Comparison of ENCODE assay signal across 8 mouse cellular contexts in genomic region chrX:11494246-11494630, GRCm38 (mm10).
DNase-seq lines count a peak whose midpoint lies in the region; ATAC-seq and TF ChIP-seq lines count a peak whose summit lies in the region.

No protein-coding gene starts in this region.

- no peak overlapping the region; the same call in 1 of the 2 replicates for H3K4me3 ChIP-seq in forebrain, embryonic 15.5 days
- H3K4me3 ChIP-seq in intestine, postnatal 0 days (ENCODE audit: low read depth, low read length), result no peak overlapping the region
- no peak overlapping the region for H3K4me3 ChIP-seq in lung, postnatal 0 days (ENCODE audit: low read depth, low read length)
- peak overlapping the region; percentile 19 for H3K4me3 ChIP-seq in stomach, embryonic 16.5 days (replicated peaks; ENCODE audit: low read length)

- no peaks in the 10 kb centered on the region for H3K27me3 ChIP-seq in forebrain, embryonic 15.5 days
- H3K27me3 ChIP-seq in intestine, postnatal 0 days (replicated peaks; ENCODE audit: control insufficient read depth, insufficient read depth, low read length), result peaks cover 11% of the 10 kb centered on the region; the same call in 1 of the 2 replicates
- no peaks in the 10 kb centered on the region for H3K27me3 ChIP-seq in lung, postnatal 0 days (replicated peaks; ENCODE audit: insufficient read depth, low read length)
- H3K27me3 ChIP-seq in stomach, embryonic 16.5 days (ENCODE audit: control insufficient read depth, insufficient read depth, low read length), result peaks cover 6% of the 10 kb centered on the region; the same call in 1 of the 2 replicates

- no peak for TF ChIP-seq CTCF in intestine, postnatal 0 days (IDR thresholded peaks at IDR 0.05; ENCODE audit: low read depth)
- no peak for TF ChIP-seq CTCF in lung, postnatal 0 days (IDR thresholded peaks at IDR 0.05)

- peak overlapping the region; percentile 43; the same call in 1 of the 2 replicates for H3K9ac ChIP-seq in forebrain, embryonic 15.5 days (replicated peaks)
- H3K9ac ChIP-seq in intestine, postnatal 0 days (ENCODE audit: low read depth, low read length), result no peak overlapping the region
- no peak overlapping the region for H3K9ac ChIP-seq in lung, postnatal 0 days (replicated peaks; ENCODE audit: low read depth)
- peak overlapping the region; percentile 58; the same call in 1 of the 2 replicates for H3K9ac ChIP-seq in stomach, embryonic 16.5 days (ENCODE audit: low read length)

- peak; percentile 62 for ATAC-seq in forebrain, embryonic 15.5 days (replicated peaks)
- no peak for ATAC-seq in intestine, postnatal 0 days
- no peak for ATAC-seq in lung, postnatal 0 days
- ATAC-seq in stomach, embryonic 16.5 days (ENCODE audit: insufficient read depth, low FRiP score), result no peak

- peak; percentile 20 for DNase-seq in layer of hippocampus, adult 11-12 months (ENCODE audit: low spot score)
- no peak for DNase-seq in layer of hippocampus, postnatal 25 days (ENCODE audit: extremely low spot score in 1 of 2, low spot score in 1 of 2)
- peak; percentile 77 for DNase-seq in lung, postnatal 0 days (ENCODE audit: low spot score)
- DNase-seq in urinary bladder, postnatal 36 days (ENCODE audit: low spot score in 2 of 2), result no peak
- no peak for DNase-seq in frontal cortex, postnatal 14 days (ENCODE audit: low spot score in 2 of 2)

- peaks cover 52% of the 10 kb centered on the region for H3K4me1 ChIP-seq in forebrain, embryonic 15.5 days
- H3K4me1 ChIP-seq in intestine, postnatal 0 days (replicated peaks; ENCODE audit: control insufficient read depth, insufficient read depth, low read length), result no peaks in the 10 kb centered on the region
- no peaks in the 10 kb centered on the region for H3K4me1 ChIP-seq in lung, postnatal 0 days (ENCODE audit: insufficient read depth, low read depth, low read length)
- peaks cover 5% of the 10 kb centered on the region; the same call in 1 of the 2 replicates for H3K4me1 ChIP-seq in stomach, embryonic 16.5 days (ENCODE audit: control insufficient read depth, insufficient read depth, low read length)

- H3K36me3 ChIP-seq in forebrain, embryonic 15.5 days, result no peaks in the 10 kb centered on the region
- no peaks in the 10 kb centered on the region for H3K36me3 ChIP-seq in intestine, postnatal 0 days (ENCODE audit: control insufficient read depth, insufficient read depth)
- H3K36me3 ChIP-seq in lung, postnatal 0 days (ENCODE audit: insufficient read depth, low read length), result no peaks in the 10 kb centered on the region
- no peaks in the 10 kb centered on the region for H3K36me3 ChIP-seq in stomach, embryonic 16.5 days (ENCODE audit: control insufficient read depth, insufficient read depth, low read length)

- no peak for TF ChIP-seq EP300 in lung, postnatal 0 days (IDR thresholded peaks at IDR 0.05)

- H3K4me2 ChIP-seq in forebrain, embryonic 15.5 days (replicated peaks), result peak overlapping the region; percentile 42
- peak overlapping the region; percentile 40; the same call in 1 of the 2 replicates for H3K4me2 ChIP-seq in intestine, postnatal 0 days (replicated peaks; ENCODE audit: low read depth)
- peak overlapping the region; percentile 47 for H3K4me2 ChIP-seq in lung, postnatal 0 days (replicated peaks; ENCODE audit: low read depth, low read length)
- peak overlapping the region; percentile 53 for H3K4me2 ChIP-seq in stomach, embryonic 16.5 days (ENCODE audit: low read depth, low read length)

- H3K27ac ChIP-seq in forebrain, embryonic 15.5 days (replicated peaks), result peak overlapping the region; percentile 98
- no peak overlapping the region for H3K27ac ChIP-seq in intestine, postnatal 0 days (ENCODE audit: low read depth, low read length)
- no peak overlapping the region for H3K27ac ChIP-seq in lung, postnatal 0 days (ENCODE audit: low read length)
- H3K27ac ChIP-seq in stomach, embryonic 16.5 days (ENCODE audit: low read length), result peak overlapping the region; percentile 82

- H3K9me3 ChIP-seq in forebrain, embryonic 15.5 days, result no peaks in the 10 kb centered on the region
- no peaks in the 10 kb centered on the region for H3K9me3 ChIP-seq in intestine, postnatal 0 days (ENCODE audit: control insufficient read depth)
- H3K9me3 ChIP-seq in lung, postnatal 0 days (ENCODE audit: low read length), result no peaks in the 10 kb centered on the region
- H3K9me3 ChIP-seq in stomach, embryonic 16.5 days (replicated peaks; ENCODE audit: control insufficient read depth, low read length), result no peaks in the 10 kb centered on the region

- 15% methylated on average over 12 of the region's 12 CpGs for WGBS in forebrain, embryonic 15.5 days
- WGBS in intestine, postnatal 0 days, result 48% methylated on average over 12 of the region's 12 CpGs
- 27% methylated on average over 12 of the region's 12 CpGs for WGBS in lung, postnatal 0 days
- whole genome bisulfite sequencing in stomach, embryonic 16.5 days, result 29% methylated on average over 12 of the region's 12 CpGs

Comparison
In these comparisons a context has a peak if more than half of its experiments do, and no peak if none do; other contexts are left out.
1. DNase-seq: peak in layer of hippocampus, adult 11-12 months (single experiment) and lung, postnatal 0 days (single experiment); none in layer of hippocampus, postnatal 25 days (0 of 2), urinary bladder, postnatal 36 days (0 of 2) and frontal cortex, postnatal 14 days (0 of 2).
2. H3K27ac ChIP-seq: peak in forebrain, embryonic 15.5 days (single experiment) and stomach, embryonic 16.5 days (single experiment); none in intestine, postnatal 0 days (single experiment) and lung, postnatal 0 days (single experiment).
3. H3K9ac ChIP-seq: peak in forebrain, embryonic 15.5 days (single experiment) and stomach, embryonic 16.5 days (single experiment); none in intestine, postnatal 0 days (single experiment) and lung, postnatal 0 days (single experiment).
4. Peak in every context shown above with its lines, with median percentiles within 50 percentile points of each other: H3K4me2 ChIP-seq.